Mouse (Mus musculus) hindbrain, embryonic 14.5 days (tissue): ENCODE data around the gene Pirt. TPM values are rescaled to one million over a fixed set of nuclear protein-coding genes. Genes with fewer than 3 reads are reported as not detected.

ENCODE experiments used
- ATAC-seq: fragments of 200-750 bp; cut with Nextera tagmentation; 2 replicates; pipeline ENCODE4 v1.8.0; 2017; ENCODE audit warnings: moderate number of reproducible peaks, mild to moderate bottlenecking, moderate TSS enrichment, moderate library complexity; ENCODE audit not compliant: low FRiP score
- DNase-seq: peaks from one replicate; pipeline ENCODE4 v3.0.0-alpha.2; 2015; ENCODE audit warnings: low spot score
- H3K27ac ChIP-seq: fragments of 300-500 bp; sonication (generic); 2 replicates; pipeline ENCODE4 v1.5.1; 2014; ENCODE audit warnings: mild to moderate bottlenecking, moderate library complexity
- H3K27me3 ChIP-seq: fragments of 300-500 bp; sonication (generic); 2 replicates; pipeline ENCODE4 v1.6.1; 2014; ENCODE audit warnings: mild to moderate bottlenecking, low read length, mixed read lengths; ENCODE audit not compliant: control insufficient read depth, insufficient read depth
- H3K36me3 ChIP-seq: fragments of 300-500 bp; sonication (generic); replicated peaks from 2 replicates; pipeline ENCODE4 v1.6.1; 2014; ENCODE audit not compliant: control insufficient read depth, insufficient read depth
- H3K4me1 ChIP-seq: fragments of 300-500 bp; sonication (generic); replicated peaks from 2 replicates; pipeline ENCODE4 v1.6.1; 2014; ENCODE audit warnings: antibody characterized with exemption, low read length, mixed read lengths; ENCODE audit not compliant: control insufficient read depth, insufficient read depth
- H3K4me2 ChIP-seq: fragments of 300-500 bp; sonication (generic); replicated peaks from 2 replicates; pipeline ENCODE4 v1.6.1; 2014; ENCODE audit warnings: mild to moderate bottlenecking, moderate library complexity
- H3K4me3 ChIP-seq: fragments of 300-500 bp; sonication (generic); replicated peaks from 2 replicates; pipeline ENCODE4 v1.5.1; 2014; ENCODE audit warnings: mild to moderate bottlenecking, low read length
- H3K9ac ChIP-seq: fragments of 300-500 bp; sonication (generic); 2 replicates; pipeline ENCODE4 v1.6.1; 2014
- H3K9me3 ChIP-seq: fragments of 300-500 bp; sonication (generic); 2 replicates; pipeline ENCODE4 v1.6.1; 2016; ENCODE audit warnings: low read length; ENCODE audit not compliant: control insufficient read depth
- WGBS: fragments of 180-500 bp; shearing (Covaris S2); extraction: QIAGEN DNeasy Blood & Tissue Kit; methylation state at CpG from one replicate; pipeline ENCODE4 v1.1.7; 2014; 5-methylcytosine and 5-hydroxymethylcytosine counted together
- polyA plus RNA-seq: library from polyadenylated mRNA; unstranded; fragments of >200 nt; fragmentation: Nextera tagmentation; extraction: Ambion mirVana; gene quantifications from 2 replicates; pipeline ENCODE4 v1.2.1, GENCODE M21; 2014

The Pirt gene
- polyA plus RNA-seq = 1.2 and 1.6 TPM in 2 replicates

DNA sequence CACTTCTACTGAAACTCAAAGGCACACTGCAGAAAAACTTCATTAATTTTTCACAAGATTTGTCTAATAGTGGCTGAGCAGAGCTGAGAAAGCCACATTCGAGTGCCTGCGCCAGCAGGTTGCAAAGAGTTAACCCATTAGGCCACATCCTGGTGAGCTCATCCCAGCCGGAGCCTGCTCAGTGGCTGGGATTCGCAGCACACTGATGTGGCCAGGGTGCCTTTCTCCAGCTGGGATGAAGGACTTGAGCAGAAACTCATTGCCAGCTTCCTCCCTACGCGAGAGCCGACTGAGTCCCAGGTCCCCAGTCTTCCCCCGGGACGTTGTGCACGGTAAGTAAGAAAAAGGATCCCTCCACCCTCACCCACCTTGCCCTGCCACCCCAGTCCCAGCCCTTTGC lies at the start of gene Pirt:
Pirt (plus strand) TSS at position 171 of the 400 bp plus-strand sequence.
- Histone ChIP-seq H3K9me3 (no peaks in the 10 kb centered on the region), H3K4me3 (no peak within 1 kb of the TSS), H3K4me1 (no peaks in the 10 kb centered on the region), H3K27ac (no peak within 1 kb of the TSS), H3K9ac (no peak within 1 kb of the TSS), H3K4me2 (no peak within 1 kb of the TSS), H3K27me3 (no peaks in the 10 kb centered on the region), H3K36me3 (no peaks in the 10 kb centered on the region)
- WGBS = 46% methylated on average over 10 of the region's 10 CpGs
- ATAC-seq = no peak
- DNase-seq = no peak

DNA sequence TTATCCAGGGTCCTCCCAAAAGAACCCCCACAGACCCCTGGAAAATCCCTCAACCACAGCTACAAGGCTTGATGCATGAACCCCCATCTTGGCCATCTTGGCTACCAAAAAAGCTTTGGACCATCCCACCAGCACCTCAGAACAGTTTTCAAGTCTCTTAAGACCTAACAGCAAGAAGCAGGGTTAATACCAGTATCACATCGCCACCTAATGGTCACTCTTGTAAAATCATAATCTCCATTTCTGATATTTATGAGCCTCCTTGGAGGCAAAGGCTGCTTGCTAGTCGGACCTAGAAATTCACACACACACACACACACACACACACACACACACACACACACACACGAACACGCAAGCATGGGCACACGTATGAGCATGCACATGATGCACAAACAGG lies 40.1 kb upstream of the Pirt start:
- Histone ChIP-seq H3K9me3 (no peaks in the 10 kb centered on the region), H3K4me1 (no peaks in the 10 kb centered on the region), H3K4me3 (no peak overlapping the region), H3K9ac (no peak overlapping the region), H3K4me2 (no peak overlapping the region), H3K36me3 (no peaks in the 10 kb centered on the region), H3K27ac (no peak overlapping the region), H3K27me3 (no peaks in the 10 kb centered on the region)
- ATAC-seq = no peak
- 7% methylated on average over 5 of the region's 5 CpGs for WGBS
- DNase-seq = peak; percentile 90

DNA sequence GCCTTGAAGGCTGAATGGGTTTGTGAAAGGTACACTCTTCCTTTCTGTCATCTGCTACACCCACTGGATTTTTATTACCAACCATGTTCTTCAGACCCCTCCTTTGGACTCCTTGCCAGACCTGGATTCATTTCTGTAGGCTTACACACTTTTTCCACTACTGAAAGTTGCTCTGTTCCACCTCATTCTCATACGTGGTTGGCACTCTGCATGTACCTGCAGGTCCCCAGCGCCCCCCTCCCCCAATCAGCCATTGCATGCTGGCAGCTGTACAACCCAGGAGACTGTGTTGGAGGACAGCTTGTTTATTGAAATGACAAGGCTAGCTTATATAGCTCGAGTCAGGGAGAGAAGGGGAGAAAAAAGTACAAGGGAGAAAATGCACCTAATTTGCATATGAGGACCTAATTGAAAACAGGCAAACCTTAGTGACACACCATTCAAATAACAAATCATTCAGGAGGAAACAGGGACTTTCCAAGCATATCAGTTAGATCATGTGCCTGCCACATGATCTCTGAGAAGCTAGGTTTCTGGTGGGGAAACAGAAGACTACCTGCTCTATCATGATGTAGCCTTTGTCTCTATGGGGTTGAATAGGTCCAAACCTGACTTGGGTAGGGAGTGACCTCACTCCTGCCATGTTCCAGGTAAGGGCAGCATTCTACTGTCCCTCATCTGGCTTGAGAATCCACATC lies 38.9 kb upstream of the Pirt start:
- no peak overlapping the region for H3K27ac ChIP-seq
- no peak overlapping the region for H3K4me2 ChIP-seq
- no peaks in the 10 kb centered on the region for H3K9me3 ChIP-seq
- no peaks in the 10 kb centered on the region for H3K4me1 ChIP-seq
- no peak for ATAC-seq
- H3K4me3 ChIP-seq = no peak overlapping the region
- WGBS = 62% methylated on average over 3 of the region's 3 CpGs
- H3K27me3 ChIP-seq = no peaks in the 10 kb centered on the region
- no peak overlapping the region for H3K9ac ChIP-seq
- no peaks in the 10 kb centered on the region for H3K36me3 ChIP-seq
- DNase-seq = no peak

DNA sequence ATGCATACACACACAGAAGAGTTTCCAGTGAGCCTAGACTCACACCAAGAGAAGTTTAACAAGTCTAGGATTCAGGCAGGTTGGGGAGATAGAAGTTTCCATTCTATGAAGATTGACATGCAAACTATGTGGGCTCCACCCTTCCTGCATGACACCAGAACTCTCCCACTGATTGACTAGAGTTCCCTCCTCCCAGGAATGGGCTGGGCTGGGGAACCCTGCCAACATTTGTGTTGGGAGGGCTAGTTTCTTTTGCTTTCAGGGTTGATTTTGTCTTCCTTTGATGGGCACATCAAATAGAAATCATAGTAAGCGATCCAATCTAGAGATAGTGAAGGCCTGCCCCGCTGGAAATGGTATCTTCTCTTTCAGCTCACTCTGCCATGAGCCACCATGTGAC lies 30.5 kb upstream of the Pirt start:
- H3K4me1 ChIP-seq = no peaks in the 10 kb centered on the region
- WGBS = 85% methylated on average over 2 of the region's 2 CpGs
- no peaks in the 10 kb centered on the region for H3K27me3 ChIP-seq
- H3K9ac ChIP-seq = no peak overlapping the region
- DNase-seq = no peak
- H3K36me3 ChIP-seq = no peaks in the 10 kb centered on the region
- no peak for ATAC-seq
- H3K27ac ChIP-seq = no peak overlapping the region
- H3K4me2 ChIP-seq = no peak overlapping the region
- H3K4me3 ChIP-seq = no peak overlapping the region
- H3K9me3 ChIP-seq = no peaks in the 10 kb centered on the region

DNA sequence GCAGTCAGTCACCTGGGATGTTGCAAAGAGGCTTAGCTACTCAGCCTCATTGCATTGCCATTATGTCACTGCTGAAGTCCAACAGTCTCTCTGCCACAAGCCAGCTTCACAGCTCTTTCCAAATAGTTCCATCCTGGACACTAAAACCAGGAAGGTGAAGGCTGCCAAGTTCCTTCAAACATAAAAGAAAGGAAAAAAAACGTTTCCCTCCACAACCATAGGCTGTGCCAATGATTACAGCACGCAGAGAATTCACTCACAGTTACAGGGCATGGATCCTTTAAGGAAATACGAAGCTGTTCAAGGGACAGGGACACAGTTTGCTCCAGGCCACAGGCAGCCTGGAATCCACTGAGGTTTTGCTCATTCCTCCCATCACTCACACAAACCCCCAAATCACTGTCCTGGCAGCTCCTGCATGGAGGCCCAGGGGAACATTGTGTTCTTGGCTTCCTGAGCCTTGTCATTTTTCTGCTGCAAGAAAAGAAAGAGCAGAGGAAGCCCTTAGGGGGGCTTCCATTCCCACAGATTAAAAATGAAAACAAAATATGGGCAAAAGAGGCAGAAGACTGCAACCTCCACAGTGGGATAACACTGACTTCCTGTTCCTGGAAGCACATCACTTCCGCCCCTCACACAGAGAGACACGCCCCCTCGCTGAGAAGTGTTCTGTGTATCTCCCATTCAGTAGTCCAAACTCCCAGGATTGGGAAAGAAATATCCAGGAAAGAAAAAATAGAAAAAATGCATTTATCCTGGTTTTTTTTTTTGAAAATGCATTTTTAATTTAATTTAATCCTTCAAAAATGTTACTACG lies 29.3 kb upstream of the Pirt start:
- WGBS = 71% methylated on average over 7 of the region's 7 CpGs
- peak; percentile 41 for DNase-seq
- Histone ChIP-seq H3K4me1 (no peaks in the 10 kb centered on the region), H3K27me3 (no peaks in the 10 kb centered on the region), H3K9me3 (no peaks in the 10 kb centered on the region), H3K27ac (peak overlapping the region; percentile 41), H3K9ac (no peak overlapping the region), H3K36me3 (no peaks in the 10 kb centered on the region), H3K4me2 (no peak overlapping the region), H3K4me3 (no peak overlapping the region)
- peak; percentile 31; the same call in 1 of the 2 replicates for ATAC-seq

DNA sequence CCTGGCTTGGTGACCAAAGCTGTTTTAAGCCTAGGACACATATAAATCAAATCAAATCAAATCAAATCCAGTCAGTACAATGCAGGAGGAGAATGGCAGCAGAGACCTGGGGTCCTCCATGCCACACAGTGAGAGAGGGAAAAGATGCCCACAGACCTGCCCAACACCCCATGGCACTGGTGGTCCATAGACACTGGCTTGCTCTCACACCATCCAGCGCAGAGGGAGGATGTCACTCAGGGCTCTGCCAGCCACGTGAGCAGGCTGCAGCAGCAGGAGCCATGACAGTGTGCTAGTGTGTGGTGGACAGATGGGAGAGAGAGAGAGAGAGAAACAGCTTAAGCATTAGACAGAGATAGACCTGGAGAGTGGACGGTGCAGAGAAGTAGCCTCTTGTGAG lies 19.2 kb upstream of the Pirt start:
- no peak for DNase-seq
- H3K27ac ChIP-seq = no peak overlapping the region
- H3K9me3 ChIP-seq = no peaks in the 10 kb centered on the region
- no peaks in the 10 kb centered on the region for H3K27me3 ChIP-seq
- no peak overlapping the region for H3K4me2 ChIP-seq
- H3K4me1 ChIP-seq = no peaks in the 10 kb centered on the region
- H3K9ac ChIP-seq = no peak overlapping the region
- no peaks in the 10 kb centered on the region for H3K36me3 ChIP-seq
- no peak for ATAC-seq
- WGBS = 69% methylated on average over 3 of the region's 3 CpGs
- H3K4me3 ChIP-seq = no peak overlapping the region

DNA sequence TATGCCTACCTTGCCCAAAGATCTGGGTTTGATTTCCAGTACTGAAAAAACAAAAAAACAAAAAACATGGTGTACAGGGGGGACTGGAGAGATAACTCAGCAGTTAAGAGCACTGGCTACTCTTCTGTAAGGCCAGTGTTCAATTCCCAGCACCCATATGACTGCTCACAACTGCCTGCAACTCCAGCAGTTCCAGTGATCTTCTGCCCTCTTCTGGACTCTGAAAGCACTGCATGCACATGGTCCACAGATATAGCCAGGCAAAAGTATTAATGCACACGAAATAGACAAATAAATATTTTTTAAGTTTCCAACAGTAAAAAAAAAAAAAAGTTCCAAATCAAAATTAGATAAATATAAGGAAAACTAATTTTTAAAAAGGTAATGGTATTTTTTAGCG lies 13.0 kb upstream of the Pirt start:
- no peaks in the 10 kb centered on the region for H3K27me3 ChIP-seq
- ATAC-seq (no peak), DNase-seq (no peak)
- H3K4me2 ChIP-seq = no peak overlapping the region
- no peaks in the 10 kb centered on the region for H3K9me3 ChIP-seq
- WGBS = 92% methylated on average over 2 of the region's 2 CpGs
- H3K4me3 ChIP-seq = no peak overlapping the region
- no peaks in the 10 kb centered on the region for H3K36me3 ChIP-seq
- no peak overlapping the region for H3K27ac ChIP-seq
- H3K4me1 ChIP-seq = no peaks in the 10 kb centered on the region
- H3K9ac ChIP-seq = no peak overlapping the region

DNA sequence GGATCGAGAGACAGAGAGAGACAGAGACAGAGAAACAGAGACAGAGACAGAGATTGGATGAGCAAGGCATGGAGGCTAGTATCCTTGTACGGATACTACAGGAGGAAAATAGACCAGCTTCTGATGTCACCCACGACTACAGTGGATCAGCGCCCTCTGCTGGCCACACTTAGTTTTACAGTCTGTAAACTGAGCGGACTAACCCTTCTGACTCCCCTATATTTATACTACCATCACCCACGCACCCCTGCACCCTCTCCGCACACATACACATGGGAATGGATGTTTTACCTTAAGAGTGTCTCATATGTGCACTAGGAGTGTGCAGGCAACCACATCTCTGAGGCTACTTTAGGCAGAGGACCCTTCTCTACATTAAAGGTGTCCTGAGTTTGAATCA lies 12.4 kb upstream of the Pirt start:
- Histone ChIP-seq H3K4me2 (no peak overlapping the region), H3K27ac (no peak overlapping the region), H3K9me3 (no peaks in the 10 kb centered on the region), H3K4me3 (no peak overlapping the region), H3K9ac (no peak overlapping the region), H3K36me3 (no peaks in the 10 kb centered on the region), H3K27me3 (no peaks in the 10 kb centered on the region), H3K4me1 (no peaks in the 10 kb centered on the region)
- 17% methylated on average over 7 of the region's 7 CpGs for WGBS
- no peak for ATAC-seq
- peak; percentile 87 for DNase-seq

DNA sequence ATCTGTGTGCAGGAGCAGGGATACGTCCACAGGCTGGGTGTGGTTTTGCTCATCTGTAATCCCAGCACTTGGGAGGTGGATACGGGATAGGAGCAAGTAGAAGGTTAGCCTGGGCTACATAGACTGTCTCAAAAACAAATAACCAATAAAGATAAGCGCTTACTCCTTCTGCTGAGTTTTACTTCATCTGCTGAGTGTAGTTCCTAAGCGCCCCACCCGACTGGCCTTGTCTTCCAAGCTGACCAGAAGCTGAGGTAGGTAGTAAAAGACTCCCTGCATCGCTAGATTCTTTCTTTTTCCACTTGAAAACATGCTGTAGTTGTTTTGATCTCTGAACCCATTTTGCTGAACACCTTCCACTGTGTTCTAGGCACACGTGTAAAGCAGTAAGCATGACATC lies 9.0 kb upstream of the Pirt start:
- DNase-seq (no peak), ATAC-seq (no peak)
- Histone ChIP-seq H3K4me3 (no peak overlapping the region), H3K9me3 (no peaks in the 10 kb centered on the region), H3K27ac (no peak overlapping the region), H3K9ac (no peak overlapping the region), H3K4me2 (no peak overlapping the region), H3K36me3 (no peaks in the 10 kb centered on the region), H3K27me3 (no peaks in the 10 kb centered on the region), H3K4me1 (no peaks in the 10 kb centered on the region)
- 90% methylated on average over 7 of the region's 7 CpGs for WGBS
